Mouse (Mus musculus) frontal cortex, postnatal 10 days (tissue): ENCODE results near the gene Pcp4.
A peak's percentile ranks its signal among the peaks of the same experiment; 100 is the strongest.
"Not testable (repeated sequence)": the region's sequence is repeated elsewhere in the genome, so short reads cannot be mapped to it uniquely, and the experiment has no call there.

Experiments used
- DNase-seq, 2 experiments: peaks; one replicate each; pipeline ENCODE4 v3.0.0; 2022; ENCODE audit warnings: low spot score in 2 of 2, mixed read lengths in 1 of 2

The Pcp4 gene

DNA sequence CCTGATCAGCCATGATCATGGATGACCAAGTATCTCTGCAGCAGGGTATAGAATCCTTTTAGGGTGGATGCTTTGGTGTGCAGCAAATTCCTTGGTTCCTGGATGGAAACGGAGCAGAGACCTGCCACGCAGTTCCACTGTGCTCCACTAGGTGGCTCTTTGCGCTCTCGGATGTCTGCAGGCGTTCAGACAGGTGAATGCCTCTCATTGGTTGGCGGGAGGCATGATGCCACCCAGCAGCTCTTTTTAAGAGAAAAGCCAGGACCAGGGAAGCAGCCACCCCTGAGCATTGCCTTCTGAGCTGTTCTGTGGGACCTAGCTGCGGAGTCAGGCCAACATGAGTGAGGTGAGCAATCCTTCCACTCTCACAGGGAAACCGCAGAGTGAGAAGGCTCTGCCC, at the start of gene Pcp4:
Gene Pcp4, plus strand, starts transcription at position 162 of the 400 bp plus-strand sequence.
- DNase-seq: peak; percentile 83 to 90

DNA sequence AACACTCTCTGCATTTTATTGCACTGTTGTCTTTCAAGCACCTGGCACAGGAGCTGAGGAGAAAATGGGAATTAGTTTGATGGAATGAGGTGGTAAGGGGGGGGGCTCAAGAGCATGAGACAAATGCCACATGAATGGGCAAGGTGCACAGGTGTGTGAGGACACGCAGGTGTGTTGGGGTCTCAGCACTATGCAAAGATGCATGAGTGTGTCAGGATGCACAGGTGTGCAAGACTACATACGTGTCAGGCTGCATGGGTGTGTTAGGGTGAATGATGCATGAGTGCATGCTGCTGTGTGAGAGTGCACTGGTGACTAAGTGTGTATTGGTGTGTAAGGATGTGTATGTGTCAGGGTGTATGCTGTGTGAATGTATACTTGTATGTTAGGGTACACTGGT, 42.4 kb upstream of the Pcp4 start:
- no peak for DNase-seq

DNA sequence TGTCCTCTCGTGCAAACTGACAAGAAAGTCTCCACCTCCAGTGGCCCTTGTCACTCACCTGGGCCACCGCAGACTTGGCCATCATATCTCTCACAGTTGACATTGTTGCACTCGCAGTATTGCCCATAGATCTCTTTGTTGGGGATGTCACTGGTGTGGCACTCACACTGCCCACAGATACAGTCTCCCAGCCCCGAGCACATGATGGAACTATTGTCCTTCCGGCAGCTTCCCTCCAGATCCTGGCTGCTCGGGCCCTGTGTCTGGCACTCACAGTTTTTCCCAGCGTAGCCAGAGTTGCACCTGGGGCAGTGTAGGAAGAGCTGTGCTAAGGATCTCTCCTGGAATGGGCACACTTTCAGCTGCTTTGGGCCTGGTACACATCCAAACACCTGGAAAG, 40.7 kb upstream of the Pcp4 start:
- DNase-seq: no peak

GRCm38 (mm10) chr16:96429046-96429445, 38.4 kb upstream of the Pcp4 start:
- DNase-seq: no peak

DNA sequence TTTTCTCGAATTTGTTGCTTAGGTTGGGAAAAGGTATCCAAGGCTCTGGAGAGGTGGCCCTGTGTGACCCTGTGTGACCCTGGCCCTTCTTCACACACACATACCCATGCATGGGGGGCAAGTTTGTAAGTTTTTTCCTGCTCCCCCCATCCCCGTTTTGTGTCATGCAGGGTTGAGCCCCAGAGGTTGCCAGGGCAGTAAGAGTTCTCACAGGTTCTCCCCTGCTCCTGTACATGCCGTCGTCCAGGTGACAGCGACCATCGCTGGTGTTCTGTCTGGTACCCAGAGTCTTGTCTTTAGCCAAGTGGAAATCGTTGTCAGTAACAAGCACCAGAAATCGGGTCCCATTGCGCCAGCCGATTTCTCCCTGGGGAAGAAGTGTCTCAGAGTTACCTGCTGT, 34.1 kb upstream of the Pcp4 start:
- DNase-seq: no peak

GRCm38 (mm10) chr16:96434024-96434785, 33.2 kb upstream of the Pcp4 start:
- DNase-seq: no peak

- DNase-seq: no peak
Observed at GRCm38 (mm10) chr16:96438946-96439345, 28.5 kb upstream of the Pcp4 start.

GRCm38 (mm10) chr16:96439682-96440081, 27.7 kb upstream of the Pcp4 start:
- no peak for DNase-seq

DNA sequence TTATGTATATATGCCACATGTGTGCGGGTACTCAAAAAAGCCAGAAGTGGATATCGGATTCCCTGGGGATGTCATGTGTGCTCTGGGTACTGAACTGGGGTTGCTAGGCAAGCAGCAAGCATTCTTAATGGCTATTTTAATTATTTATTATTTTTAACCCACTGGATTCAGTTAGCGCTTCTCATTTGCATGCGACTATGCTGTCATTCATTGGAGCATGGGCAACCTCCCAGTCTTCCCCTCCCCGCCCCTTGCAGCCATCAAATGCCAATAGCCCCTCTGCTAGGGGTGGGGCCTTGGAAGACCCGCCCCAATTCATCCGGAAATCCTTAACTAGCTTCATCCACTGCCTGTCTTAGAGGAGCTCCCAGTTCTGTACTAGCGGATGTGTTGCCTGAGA, 26.5 kb upstream of the Pcp4 start:
- no peak for DNase-seq

DNA sequence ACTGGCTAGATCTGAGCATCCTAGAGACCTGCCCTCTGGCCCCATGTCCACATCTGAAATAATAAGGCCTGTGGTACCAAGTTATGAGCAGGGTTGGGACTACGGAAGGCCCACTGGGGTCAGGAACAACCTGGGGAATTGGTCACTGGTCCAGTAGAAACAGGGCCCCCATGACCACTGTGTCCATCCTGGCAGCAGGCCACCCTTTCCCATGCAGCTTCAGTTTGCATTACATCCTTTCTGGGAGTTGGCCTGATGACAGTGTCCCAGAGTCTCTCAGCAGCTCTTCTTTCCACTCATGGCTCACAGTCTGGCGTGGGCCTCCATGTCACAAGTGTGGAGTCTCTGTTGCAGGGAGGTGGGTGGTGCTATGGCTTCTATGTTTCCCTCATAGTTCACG, 25.6 kb upstream of the Pcp4 start:
- DNase-seq: no peak

GRCm38 (mm10) chr16:96443468-96443867, 23.9 kb upstream of the Pcp4 start, which contains the start of gene Itgb2l:
TSS of gene Itgb2l (minus strand) at chr16:96443619.
- DNase-seq: no peak

DNA sequence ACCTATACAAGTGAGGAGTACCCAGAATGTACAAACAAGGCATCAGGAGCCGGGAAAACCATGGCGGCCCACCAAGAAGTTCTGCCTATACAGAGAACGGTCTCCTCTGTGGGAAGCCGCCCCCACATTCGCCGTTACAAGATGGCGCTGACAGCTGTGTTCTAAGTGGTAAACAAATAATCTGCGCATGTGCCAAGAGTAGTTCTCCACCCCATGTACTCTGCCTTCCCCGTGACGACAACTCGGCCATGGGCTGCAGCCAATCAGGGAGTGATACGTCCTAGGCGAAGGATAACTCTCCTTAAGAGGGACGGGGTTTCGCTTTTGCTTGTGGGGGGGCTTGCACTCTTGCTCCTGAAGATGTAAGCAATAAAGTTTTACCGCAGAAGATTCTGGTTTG, 16.5 kb upstream of the Pcp4 start:
- DNase-seq: not testable (repeated sequence)

DNA sequence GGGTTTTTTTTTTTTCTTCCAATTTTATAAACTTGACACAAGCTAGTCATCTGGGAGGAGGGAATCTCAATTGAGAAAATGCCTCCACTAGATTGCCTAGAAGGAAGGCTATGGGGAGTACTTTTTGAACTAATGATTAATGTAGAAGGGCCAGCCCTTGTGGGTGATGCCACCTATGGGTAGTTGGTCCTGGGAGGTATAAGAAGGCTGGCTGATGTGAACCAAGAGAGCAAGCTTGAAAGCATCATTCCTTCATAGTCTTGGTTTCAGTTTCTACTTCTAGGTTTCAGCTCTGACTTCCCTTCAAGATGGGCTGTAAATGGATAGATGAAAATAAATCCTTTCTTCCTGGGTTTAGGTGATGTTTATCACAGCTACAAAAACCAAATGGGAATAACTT, 13.3 kb upstream of the Pcp4 start:
- DNase-seq: no peak

DNA sequence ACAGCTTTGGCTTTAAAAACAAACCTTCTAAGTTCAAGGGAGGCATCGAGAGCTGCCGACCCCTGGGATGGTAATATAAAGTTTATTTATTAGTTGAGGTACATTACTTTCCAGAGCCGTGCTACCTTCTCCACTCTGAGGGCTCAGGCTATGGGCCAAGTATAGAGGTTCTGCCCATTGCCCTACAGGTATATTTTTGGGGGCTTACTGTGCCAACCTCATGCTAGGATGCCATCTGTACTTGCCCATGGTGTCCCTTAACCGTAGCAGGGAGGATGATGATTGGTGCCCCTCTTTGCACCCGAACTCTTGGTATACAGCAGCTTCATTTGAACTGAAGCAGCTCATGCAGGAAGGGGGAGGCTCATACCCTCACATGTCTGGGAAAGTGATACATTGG, 9.8 kb upstream of the Pcp4 start:
- no peak for DNase-seq

GRCm38 (mm10) chr16:96459356-96459755, 8.1 kb upstream of the Pcp4 start:
- DNase-seq: no peak

GRCm38 (mm10) chr16:96460788-96461187, 6.6 kb upstream of the Pcp4 start:
- no peak for DNase-seq

DNA sequence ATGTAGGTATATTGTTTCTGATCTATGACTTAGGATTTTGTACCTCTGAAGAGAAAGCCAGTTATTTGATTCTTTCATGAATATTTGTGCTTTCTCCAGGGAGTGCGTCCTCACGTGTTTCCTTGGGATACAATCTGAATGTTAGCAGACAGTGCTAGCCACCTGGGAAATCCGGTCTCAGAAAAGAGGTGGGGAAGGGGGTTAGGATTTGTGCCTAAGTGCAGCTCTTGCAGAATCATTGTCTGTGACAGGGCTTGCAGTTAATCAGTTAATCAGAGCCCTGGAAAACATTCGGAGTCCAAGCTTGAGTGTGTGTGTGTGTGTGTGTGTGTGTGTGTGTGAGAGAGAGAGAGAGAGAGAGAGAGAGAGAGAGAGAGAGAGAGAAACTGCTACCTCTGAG, 605 bp downstream of the Pcp4 start:
- DNase-seq: no peak

DNA sequence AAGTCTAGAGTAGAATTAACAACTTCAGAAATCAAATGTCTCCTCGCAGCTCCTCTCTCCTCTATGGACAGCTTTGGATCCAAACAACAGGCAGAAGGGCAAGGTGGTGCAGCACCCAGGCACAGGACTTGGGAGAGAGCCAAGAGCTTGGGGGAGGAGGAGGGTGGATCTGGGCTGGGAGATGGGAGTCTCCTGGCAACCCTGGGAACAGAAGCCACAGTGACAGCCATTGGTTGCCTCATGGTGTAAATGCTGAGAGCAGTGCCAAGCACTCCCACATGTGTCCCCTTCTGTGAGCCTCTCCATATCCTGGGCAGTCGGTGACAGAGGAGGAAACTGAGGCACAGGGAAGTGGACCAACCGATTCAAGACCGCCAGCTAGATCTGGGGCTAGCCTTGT, 1.3 kb downstream of the Pcp4 start:
- DNase-seq: peak; percentile 70 to 76

DNA sequence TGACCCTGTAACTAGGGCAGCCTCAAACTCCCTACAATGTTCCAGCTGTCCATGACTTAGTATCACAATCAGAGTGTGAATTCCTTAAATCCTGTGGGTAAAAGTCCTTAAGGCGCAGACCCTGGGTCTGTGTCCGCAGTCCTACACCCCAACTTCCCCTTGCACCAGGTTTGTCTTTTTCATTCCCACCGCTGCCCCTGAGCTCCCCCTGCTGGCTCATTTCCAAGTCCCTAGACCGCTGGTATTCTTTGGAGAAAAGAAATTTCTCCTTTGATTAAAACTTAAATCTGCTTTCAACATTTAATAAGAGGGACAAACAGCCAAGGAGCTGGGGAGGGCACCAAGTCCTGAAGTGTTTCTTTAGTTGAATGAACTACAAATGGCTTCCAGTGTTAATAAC, 2.2 kb downstream of the Pcp4 start:
- peak in 1 of 2 experiments; percentile 24 for DNase-seq

- no peak for DNase-seq
Observed at GRCm38 (mm10) chr16:96472361-96472760, 5.0 kb downstream of the Pcp4 start.

DNA sequence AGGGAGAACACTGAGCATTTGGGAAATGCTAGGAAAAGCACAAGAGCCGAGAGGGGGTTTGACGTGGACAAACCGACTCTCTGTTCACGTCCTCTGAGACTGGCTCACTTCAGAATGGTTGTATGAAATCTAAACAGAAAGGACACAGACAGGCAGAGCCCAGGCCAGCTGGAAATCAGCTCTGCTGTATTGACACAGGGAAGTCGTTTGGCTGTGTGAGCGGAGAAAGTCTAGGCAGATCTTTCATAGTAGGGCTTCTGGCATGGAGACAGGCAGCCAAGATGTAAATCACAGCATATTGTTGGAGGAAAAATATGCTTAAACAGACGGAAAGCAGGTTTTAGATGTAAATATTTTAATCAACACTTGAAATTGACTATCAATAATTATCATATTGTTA, 5.4 kb downstream of the Pcp4 start:
- DNase-seq: no peak

DNA sequence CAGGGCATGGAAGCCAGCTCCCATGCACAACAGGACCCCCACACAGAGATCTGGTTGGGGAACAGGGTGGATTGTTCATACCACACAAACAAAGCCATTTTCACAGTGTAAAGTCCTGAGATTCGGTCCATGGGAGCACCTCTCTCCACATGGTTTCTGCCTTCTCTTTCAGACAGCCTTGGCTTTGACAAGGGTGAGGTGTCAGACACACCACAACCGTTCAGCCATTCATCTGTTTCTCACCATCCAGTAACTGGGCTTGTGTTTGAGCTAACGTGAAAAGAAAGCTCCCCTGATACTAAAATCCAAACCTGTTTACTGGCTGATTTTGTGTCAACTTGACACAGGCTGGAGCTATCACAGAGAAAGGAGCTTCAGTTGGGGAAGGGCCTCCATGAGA, 6.8 kb downstream of the Pcp4 start:
- DNase-seq: no peak

DNA sequence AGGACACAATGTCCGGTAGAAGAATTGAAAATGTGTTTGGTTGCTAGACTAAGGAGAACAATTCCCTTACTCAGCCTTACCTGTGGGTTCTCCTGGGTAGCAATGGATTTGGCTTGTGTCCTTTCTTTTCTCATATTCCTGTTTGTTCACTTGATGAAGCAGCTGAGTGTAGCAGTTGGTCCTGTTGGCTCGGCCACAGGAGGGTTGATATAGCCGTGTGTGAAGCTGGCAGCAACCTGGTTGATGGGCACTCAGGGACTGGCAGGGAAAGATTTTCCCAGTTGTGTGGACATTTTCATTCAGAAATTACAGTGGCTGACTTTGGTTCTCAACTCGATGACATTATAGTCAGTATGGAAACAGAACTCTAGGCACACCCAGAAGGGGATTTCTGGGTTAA, 14.4 kb downstream of the Pcp4 start:
- DNase-seq: no peak
